Mouse (Mus musculus) liver, embryonic 14.5 days (tissue): ENCODE results near the gene Nsmce4a. TPM values are rescaled to one million over a fixed set of nuclear protein-coding genes. Genes with fewer than 3 reads are reported as not detected.

Experiments used
- ATAC-seq: fragments of 200-750 bp; cut with Nextera tagmentation; 2 replicates; pipeline ENCODE4 v1.8.0; 2017; ENCODE audit warnings: moderate number of reproducible peaks, mild to moderate bottlenecking, moderate library complexity; ENCODE audit not compliant: insufficient read depth
- DNase-seq, 3 experiments: peaks; one replicate each; pipeline ENCODE4 v3.0.0-alpha.2; 2012 to 2013; ENCODE audit warnings: low read depth in 3 of 3, low spot score in 3 of 3
- H3K27ac ChIP-seq: fragments of 300-500 bp; sonication (generic); 2 replicates; pipeline ENCODE4 v1.5.1; 2014; ENCODE audit warnings: moderate library complexity, mild to moderate bottlenecking, control low read depth, inconsistent platforms
- H3K27me3 ChIP-seq: fragments of 300-500 bp; sonication (generic); 2 replicates; pipeline ENCODE4 v1.6.1; 2014; ENCODE audit warnings: mild to moderate bottlenecking, low read length, moderate library complexity; ENCODE audit not compliant: control insufficient read depth, insufficient read depth
- H3K36me3 ChIP-seq: fragments of 300-500 bp; sonication (generic); replicated peaks from 2 replicates; pipeline ENCODE4 v1.6.1; 2014; ENCODE audit warnings: low read depth; ENCODE audit not compliant: control insufficient read depth, insufficient read depth
- H3K4me1 ChIP-seq, 2 experiments: fragments of 200-500 bp in 1 of 2; fragments of 300-500 bp in 1 of 2; sonication (generic) in 1 of 2; replicated peaks; 2 replicates each; pipeline ENCODE4 v1.6.1; 2012 to 2014; ENCODE audit warnings: antibody characterized with exemption in 1 of 2, inconsistent platforms in 1 of 2, low read length in 1 of 2; ENCODE audit not compliant: control insufficient read depth in 2 of 2, insufficient read depth in 2 of 2
- H3K4me2 ChIP-seq: fragments of 300-500 bp; sonication (generic); 2 replicates; pipeline ENCODE4 v1.6.1; 2014; ENCODE audit warnings: low read depth, mild to moderate bottlenecking, control low read depth, moderate library complexity
- H3K4me3 ChIP-seq, 2 experiments: fragments of 200-500 bp in 1 of 2; fragments of 300-500 bp in 1 of 2; sonication (generic) in 1 of 2; 2 replicates each; pipeline ENCODE4 v1.5.1; 2012 to 2014; ENCODE audit warnings: low read depth in 2 of 2, low read length in 2 of 2, mild to moderate bottlenecking in 2 of 2, control low read depth in 1 of 2, inconsistent platforms in 1 of 2, moderate library complexity in 1 of 2; ENCODE audit not compliant: insufficient read depth in 1 of 2
- H3K9ac ChIP-seq: fragments of 300-500 bp; sonication (generic); replicated peaks from 2 replicates; pipeline ENCODE4 v1.6.1; 2014; ENCODE audit warnings: mild to moderate bottlenecking, control low read depth, moderate library complexity
- H3K9me3 ChIP-seq: fragments of 300-500 bp; sonication (generic); 2 replicates; pipeline ENCODE4 v1.6.1; 2016; ENCODE audit warnings: low read length, mixed read lengths; ENCODE audit not compliant: control insufficient read depth
- CTCF ChIP-seq: IDR thresholded peaks from 2 replicates; pipeline ENCODE4 v1.5.1; 2016; ENCODE audit warnings: antibody characterized with exemption, low read depth, control low read depth
- EP300 ChIP-seq: IDR thresholded peaks from 2 replicates; pipeline ENCODE4 v1.6.1; 2016; ENCODE audit warnings: antibody characterized with exemption, low read depth
- WGBS: fragments of 180-500 bp; shearing (Covaris S2); extraction: QIAGEN DNeasy Blood & Tissue Kit; methylation state at CpG from one replicate; pipeline ENCODE4 v1.1.7; 2014; ENCODE audit not compliant: insufficient replicate concordance; 5-methylcytosine and 5-hydroxymethylcytosine counted together
- polyA plus RNA-seq, 2 experiments: library from polyadenylated mRNA; depleted of rRNA in 1 of 2; stranded (reverse) in 1 of 2; unstranded in 1 of 2; fragments of >200 nt; fragmentation: Nextera tagmentation in 1 of 2; extraction: Ambion mirVana in 1 of 2; gene quantifications; 2 replicates each; pipeline versions ENCODE4 v1.2.1 to v1.2.3; 2012 to 2014

Gene Nsmce4a
- polyA plus RNA-seq, 2 experiments, result 53.2 to 115 TPM

DNA sequence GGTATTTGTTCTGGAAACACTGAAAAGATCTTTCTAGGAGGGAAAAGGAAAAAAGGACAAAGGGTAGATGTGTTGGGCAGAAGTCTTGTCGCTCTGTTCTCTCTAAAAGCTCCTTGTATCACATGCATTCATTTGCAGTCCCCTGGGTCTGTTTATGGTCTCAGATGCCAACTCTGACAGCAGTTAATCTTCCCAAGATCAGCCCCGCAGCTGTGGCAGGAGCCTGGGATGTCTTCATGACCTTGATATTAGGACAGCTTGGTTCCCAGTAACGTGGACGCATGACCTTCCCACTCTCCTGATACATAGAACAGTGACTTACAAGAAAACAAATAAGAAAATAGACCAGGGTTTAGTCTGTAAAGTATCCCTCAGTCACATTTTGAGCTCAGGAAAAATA lies 41.1 kb upstream of the Nsmce4a start:
- Histone ChIP-seq H3K4me1 (no peaks in the 10 kb centered on the region), H3K9ac (no peak overlapping the region), H3K36me3 (no peaks in the 10 kb centered on the region), H3K4me2 (no peak overlapping the region), H3K27me3 (no peaks in the 10 kb centered on the region), H3K27ac (no peak overlapping the region), H3K4me3 (no peak overlapping the region), H3K9me3 (no peaks in the 10 kb centered on the region)
- ATAC-seq, result no peak
- TF ChIP-seq EP300 (no peak), CTCF (no peak)
- WGBS, result 67% methylated on average over 4 of the region's 4 CpGs
- DNase-seq, result no peak

DNA sequence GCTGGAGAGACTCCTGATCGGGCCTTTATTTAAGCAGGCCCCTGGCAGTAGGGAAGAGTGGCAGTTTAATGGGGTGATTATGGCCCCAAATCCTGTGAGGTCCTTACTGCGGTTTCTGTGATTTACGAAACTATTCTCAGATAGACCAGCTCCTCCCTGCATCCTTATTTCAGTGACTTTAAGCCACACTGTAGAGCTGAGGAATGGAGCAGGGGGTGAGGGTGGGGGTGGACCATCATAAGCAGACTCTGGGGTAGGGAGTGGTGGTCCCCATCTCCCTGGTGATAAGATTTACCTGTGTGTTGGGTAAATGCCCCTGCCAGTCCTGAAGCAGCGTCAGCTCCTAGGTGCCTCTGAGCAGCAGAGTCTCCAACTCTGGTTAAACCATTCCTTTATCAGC lies 34.0 kb upstream of the Nsmce4a start:
- whole genome bisulfite sequencing, result 71% methylated on average over 4 of the region's 4 CpGs
- DNase-seq, result no peak

GRCm38 (mm10) chr7:130605111-130605510 lies 32.2 kb upstream of the Nsmce4a start:
- peak; percentile 65 for TF ChIP-seq CTCF
- TF ChIP-seq EP300, result no peak
- no peaks in the 10 kb centered on the region for H3K9me3 ChIP-seq
- H3K36me3 ChIP-seq, result no peaks in the 10 kb centered on the region
- H3K4me1 ChIP-seq, result no peaks in the 10 kb centered on the region
- H3K9ac ChIP-seq, result no peak overlapping the region
- ATAC-seq, result no peak
- H3K4me2 ChIP-seq, result no peak overlapping the region
- 15% methylated on average over 6 of the region's 6 CpGs for WGBS
- no peak overlapping the region for H3K27ac ChIP-seq
- H3K4me3 ChIP-seq, result no peak overlapping the region
- DNase-seq, result no peak
- no peaks in the 10 kb centered on the region for H3K27me3 ChIP-seq

More for the DNA sequence above, 34.0 kb upstream of the Nsmce4a start:
- Histone ChIP-seq H3K9me3 (no peaks in the 10 kb centered on the region), H3K4me3 (no peak overlapping the region), H3K4me2 (no peak overlapping the region), H3K4me1 (no peaks in the 10 kb centered on the region), H3K9ac (no peak overlapping the region), H3K36me3 (no peaks in the 10 kb centered on the region), H3K27ac (no peak overlapping the region), H3K27me3 (no peaks in the 10 kb centered on the region)
- ATAC-seq, result no peak
- TF ChIP-seq CTCF, result no peak
- no peak for TF ChIP-seq EP300

GRCm38 (mm10) chr7:130604390-130604789 lies 31.5 kb upstream of the Nsmce4a start:
- Histone ChIP-seq H3K4me2 (no peak overlapping the region), H3K9ac (no peak overlapping the region), H3K4me3 (no peak overlapping the region), H3K27ac (no peak overlapping the region), H3K9me3 (no peaks in the 10 kb centered on the region), H3K36me3 (no peaks in the 10 kb centered on the region), H3K4me1 (no peaks in the 10 kb centered on the region), H3K27me3 (no peaks in the 10 kb centered on the region)
- DNase-seq (no peak), ATAC-seq (no peak)
- no peak for TF ChIP-seq EP300
- 49% methylated on average over 2 of the region's 2 CpGs for WGBS

GRCm38 (mm10) chr7:130603556-130603955 lies 30.6 kb upstream of the Nsmce4a start:
- ATAC-seq, result no peak
- H3K4me1 ChIP-seq, result no peaks in the 10 kb centered on the region
- TF ChIP-seq EP300, result no peak
- TF ChIP-seq CTCF, result no peak
- H3K4me2 ChIP-seq, result no peak overlapping the region
- no peak for DNase-seq
- no peak overlapping the region for H3K27ac ChIP-seq
- no peak overlapping the region for H3K9ac ChIP-seq
- H3K36me3 ChIP-seq, result no peaks in the 10 kb centered on the region
- no peaks in the 10 kb centered on the region for H3K9me3 ChIP-seq
- no peak overlapping the region for H3K4me3 ChIP-seq
- 61% methylated on average over 5 of the region's 5 CpGs for WGBS
- H3K27me3 ChIP-seq, result no peaks in the 10 kb centered on the region

DNA sequence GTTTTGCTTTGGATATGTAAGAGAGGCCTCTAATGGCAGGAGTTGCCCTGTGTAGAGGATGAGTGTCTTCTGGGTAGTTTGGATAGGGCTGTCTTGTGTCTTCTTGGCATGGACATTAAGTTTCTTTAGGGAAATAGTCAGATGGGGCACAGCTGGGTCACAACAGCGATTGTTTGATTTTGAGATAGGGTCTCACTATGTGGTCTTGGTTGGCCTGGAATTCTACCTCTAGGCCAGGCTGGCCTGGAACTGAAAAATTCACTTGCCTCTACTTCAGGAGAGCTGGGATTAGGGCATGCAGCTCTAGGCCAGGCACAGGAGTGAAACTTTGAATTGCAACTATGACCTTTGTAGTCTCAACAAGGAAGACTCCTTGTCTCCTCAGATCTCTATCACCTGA lies 29.9 kb upstream of the Nsmce4a start:
- H3K27ac ChIP-seq, result no peak overlapping the region
- ATAC-seq, result no peak
- TF ChIP-seq EP300 (no peak), CTCF (no peak)
- no peaks in the 10 kb centered on the region for H3K4me1 ChIP-seq
- H3K9ac ChIP-seq, result no peak overlapping the region
- no peak for DNase-seq
- 60% methylated on average over 1 of the region's 1 CpGs for WGBS
- H3K4me2 ChIP-seq, result no peak overlapping the region
- no peaks in the 10 kb centered on the region for H3K36me3 ChIP-seq
- H3K9me3 ChIP-seq, result no peaks in the 10 kb centered on the region
- H3K27me3 ChIP-seq, result no peaks in the 10 kb centered on the region
- H3K4me3 ChIP-seq, result no peak overlapping the region
